Mouse (Mus musculus) embryonic facial prominence, embryonic 14.5 days (tissue): Measurements from ENCODE around the gene Hoxb8. TPM values are rescaled to one million over a fixed set of nuclear protein-coding genes. Genes with fewer than 3 reads are reported as not detected.

Experiments used
- ATAC-seq: fragments of 200-750 bp; cut with Nextera tagmentation; 2 replicates; pipeline ENCODE4 v1.8.0; 2017; ENCODE audit warnings: low read depth, moderate number of reproducible peaks, moderate TSS enrichment
- DNase-seq: peaks from one replicate; pipeline ENCODE4 v3.0.0-alpha.2; 2015; ENCODE audit warnings: low spot score
- H3K27ac ChIP-seq: fragments of 300-500 bp; sonication (generic); replicated peaks from 2 replicates; pipeline ENCODE4 v1.5.1; 2014; ENCODE audit warnings: low read depth, mild to moderate bottlenecking, low read length, moderate library complexity
- H3K27me3 ChIP-seq: fragments of 300-500 bp; sonication (generic); replicated peaks from 2 replicates; pipeline ENCODE4 v1.6.1; 2014; ENCODE audit warnings: low read length; ENCODE audit not compliant: control insufficient read depth, insufficient read depth
- H3K36me3 ChIP-seq: fragments of 300-500 bp; sonication (generic); 2 replicates; pipeline ENCODE4 v1.6.1; 2014; ENCODE audit warnings: low read length, mixed read lengths; ENCODE audit not compliant: control insufficient read depth, insufficient read depth
- H3K4me1 ChIP-seq: fragments of 300-500 bp; sonication (generic); 2 replicates; pipeline ENCODE4 v1.6.1; 2014; ENCODE audit warnings: antibody characterized with exemption, low read length; ENCODE audit not compliant: control insufficient read depth, insufficient read depth
- H3K4me2 ChIP-seq: fragments of 300-500 bp; sonication (generic); 2 replicates; pipeline ENCODE4 v1.6.1; 2014; ENCODE audit warnings: low read depth, mild to moderate bottlenecking, low read length, moderate library complexity, mixed read lengths
- H3K4me3 ChIP-seq: fragments of 300-500 bp; sonication (generic); 2 replicates; pipeline ENCODE4 v1.5.1; 2014; ENCODE audit warnings: low read depth, mild to moderate bottlenecking, low read length
- H3K9ac ChIP-seq: fragments of 300-500 bp; sonication (generic); 2 replicates; pipeline ENCODE4 v1.6.1; 2014; ENCODE audit warnings: low read depth, mild to moderate bottlenecking, low read length, moderate library complexity, mixed read lengths
- H3K9me3 ChIP-seq: fragments of 300-500 bp; sonication (generic); 2 replicates; pipeline ENCODE4 v1.6.1; 2016; ENCODE audit warnings: low read length; ENCODE audit not compliant: control insufficient read depth
- WGBS: fragments of 180-500 bp; shearing (Covaris S2); extraction: QIAGEN DNeasy Blood & Tissue Kit; methylation state at CpG from one replicate; pipeline ENCODE4 v1.1.7; 2014; 5-methylcytosine and 5-hydroxymethylcytosine counted together
- polyA plus RNA-seq: library from polyadenylated mRNA; unstranded; fragments of >200 nt; fragmentation: Nextera tagmentation; extraction: Ambion mirVana; gene quantifications from 2 replicates; pipeline ENCODE4 v1.2.1, GENCODE M21; 2014

Gene Hoxb8
- polyA plus RNA-seq, 1 experiment from 2014 or later, result not detected

- no peak for DNase-seq
- H3K4me2 ChIP-seq, result no peak overlapping the region
- no peak overlapping the region for H3K4me3 ChIP-seq
- H3K9me3 ChIP-seq, result no peaks in the 10 kb centered on the region
- H3K36me3 ChIP-seq, result no peaks in the 10 kb centered on the region
- ATAC-seq, result no peak
- H3K4me1 ChIP-seq, result peaks cover 4% of the 10 kb centered on the region; the same call in 1 of the 2 replicates
- H3K27ac ChIP-seq, result no peak overlapping the region
- WGBS, result 18% methylated on average over 8 of the region's 8 CpGs
- peaks cover 98% of the 10 kb centered on the region for H3K27me3 ChIP-seq
- no peak overlapping the region for H3K9ac ChIP-seq
Observed at GRCm38 (mm10) chr11:96280399-96281378, 1.0 kb upstream of the Hoxb8 start.

DNA sequence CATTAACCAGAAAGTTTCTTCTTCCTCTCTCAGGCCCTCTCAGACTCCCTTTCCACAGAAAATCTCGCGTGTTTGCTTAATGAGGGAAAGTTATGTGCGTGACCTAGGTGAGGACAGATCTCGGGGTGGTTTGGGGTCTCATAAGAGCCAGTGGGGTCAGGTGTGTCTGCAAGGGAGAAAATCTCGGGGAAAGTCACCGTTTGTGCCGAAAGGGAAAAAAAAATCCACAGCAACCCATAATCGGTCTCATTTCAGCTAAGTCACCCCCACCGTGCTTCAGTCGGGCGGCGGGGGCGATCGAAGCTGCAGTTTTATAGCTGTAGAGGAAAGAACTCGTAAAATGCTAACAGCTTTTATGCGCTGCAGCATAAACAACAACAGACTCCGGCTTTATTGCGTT, 309 bp upstream of the Hoxb8 start:
- Histone ChIP-seq H3K27me3 (peaks cover 98% of the 10 kb centered on the region), H3K9ac (no peak overlapping the region), H3K36me3 (no peaks in the 10 kb centered on the region), H3K4me1 (peaks cover 4% of the 10 kb centered on the region; the same call in 1 of the 2 replicates), H3K4me2 (no peak overlapping the region), H3K4me3 (no peak overlapping the region), H3K9me3 (no peaks in the 10 kb centered on the region), H3K27ac (no peak overlapping the region)
- WGBS, result 5% methylated on average over 18 of the region's 18 CpGs
- ATAC-seq (no peak), DNase-seq (no peak)

GRCm38 (mm10) chr11:96282795-96283430, 1.2 kb downstream of the Hoxb8 start:
- ATAC-seq (no peak), DNase-seq (no peak)
- H3K36me3 ChIP-seq, result no peaks in the 10 kb centered on the region
- H3K27me3 ChIP-seq, result peaks cover 98% of the 10 kb centered on the region
- no peak overlapping the region for H3K4me2 ChIP-seq
- under 1% methylated on average over 45 of the region's 49 CpGs for whole genome bisulfite sequencing
- no peaks in the 10 kb centered on the region for H3K9me3 ChIP-seq
- peaks cover 4% of the 10 kb centered on the region; the same call in 1 of the 2 replicates for H3K4me1 ChIP-seq
- H3K9ac ChIP-seq, result no peak overlapping the region
- H3K27ac ChIP-seq, result no peak overlapping the region
- H3K4me3 ChIP-seq, result no peak overlapping the region

GRCm38 (mm10) chr11:96284041-96284749, 2.5 kb downstream of the Hoxb8 start:
- Histone ChIP-seq H3K9me3 (no peaks in the 10 kb centered on the region), H3K4me2 (peak overlapping the region; percentile 48), H3K27ac (no peak overlapping the region), H3K4me3 (peak overlapping the region; percentile 26), H3K27me3 (peaks cover 98% of the 10 kb centered on the region), H3K9ac (no peak overlapping the region), H3K36me3 (no peaks in the 10 kb centered on the region), H3K4me1 (peaks cover 4% of the 10 kb centered on the region; the same call in 1 of the 2 replicates)
- ATAC-seq (peak; percentile 67; the same call in 1 of the 2 replicates), DNase-seq (no peak)
- WGBS, result 0% methylated on average over 40 of the region's 49 CpGs

- 1% methylated on average over 27 of the region's 37 CpGs for WGBS
- DNase-seq (no peak), ATAC-seq (no peak)
- Histone ChIP-seq H3K9ac (no peak overlapping the region), H3K36me3 (no peaks in the 10 kb centered on the region), H3K27ac (no peak overlapping the region; the same call in 1 of the 2 replicates), H3K4me2 (peak overlapping the region; percentile 48; the same call in 1 of the 2 replicates), H3K4me1 (peaks cover 4% of the 10 kb centered on the region; the same call in 1 of the 2 replicates), H3K9me3 (no peaks in the 10 kb centered on the region), H3K4me3 (peak overlapping the region; percentile 26), H3K27me3 (peaks cover 98% of the 10 kb centered on the region)
Observed at GRCm38 (mm10) chr11:96284774-96285734, 3.3 kb downstream of the Hoxb8 start.

DNA sequence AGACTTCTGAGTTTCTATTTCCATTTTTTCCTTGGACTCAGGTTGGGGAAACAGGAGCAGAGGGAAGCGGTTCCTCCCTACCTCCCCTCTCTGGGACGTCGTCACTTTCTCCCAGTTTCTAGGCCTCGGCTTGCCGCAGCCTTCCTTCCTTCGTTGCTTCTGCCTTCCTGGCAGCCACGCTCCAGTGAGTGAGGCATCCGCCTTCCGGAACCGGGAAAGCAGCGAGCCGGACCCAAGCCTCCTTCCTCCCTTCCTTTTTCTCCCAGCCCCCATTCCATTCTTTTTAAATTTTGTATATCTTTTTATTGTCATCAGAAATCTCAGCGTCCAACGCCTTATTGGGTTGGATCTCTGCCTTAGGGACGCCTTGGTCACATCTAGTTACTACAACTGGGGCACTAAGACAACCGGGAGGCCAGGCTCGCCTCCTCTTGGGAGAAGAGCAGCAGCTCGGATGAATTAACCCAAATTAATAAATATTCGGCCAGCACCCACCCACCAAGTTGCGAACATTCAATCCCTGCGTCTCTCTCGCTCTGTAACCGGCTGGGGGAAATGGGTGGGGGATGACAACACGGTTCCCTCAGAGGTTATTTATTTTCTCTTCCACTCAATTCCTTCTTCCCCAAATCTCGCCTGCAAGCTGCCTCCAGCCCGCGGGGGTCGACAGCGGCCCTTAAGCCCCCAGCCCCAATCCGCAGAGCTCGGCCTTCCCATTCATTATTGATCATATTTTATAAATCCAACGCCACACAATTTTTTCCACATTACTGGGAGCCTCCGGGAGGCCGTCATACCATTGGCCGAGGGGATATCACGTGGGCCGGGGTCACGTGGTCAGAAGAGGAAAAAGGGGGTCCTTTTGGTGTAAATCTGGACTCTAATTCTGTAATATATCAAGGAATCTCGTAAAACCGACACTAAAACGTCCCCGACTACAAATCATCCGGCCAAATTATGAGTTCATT, 4.3 kb downstream of the Hoxb8 start, which contains the start of gene Hoxb7:
Hoxb7 (plus strand) TSS at position 853 of the 968 bp plus-strand sequence.
- H3K27ac ChIP-seq, result no peak within 1 kb of the TSS
- 2% methylated on average over 40 of the region's 43 CpGs for WGBS
- peaks cover 4% of the 10 kb centered on the region; the same call in 1 of the 2 replicates for H3K4me1 ChIP-seq
- H3K4me2 ChIP-seq, result peak within 1 kb of the TSS; percentile 34
- no peaks in the 10 kb centered on the region for H3K36me3 ChIP-seq
- peaks cover 98% of the 10 kb centered on the region for H3K27me3 ChIP-seq
- no peaks in the 10 kb centered on the region for H3K9me3 ChIP-seq
- peak within 1 kb of the TSS; percentile 20 for H3K4me3 ChIP-seq
- ATAC-seq (no peak), DNase-seq (no peak)
- no peak within 1 kb of the TSS; the same call in 1 of the 2 replicates for H3K9ac ChIP-seq
